Mouse (Mus musculus) midbrain, embryonic 12.5 days (tissue): ENCODE measurements around the gene Mroh7. TPM values are rescaled to one million over a fixed set of nuclear protein-coding genes. Genes with fewer than 3 reads are reported as not detected.
A peak's percentile ranks its signal among the peaks of the same experiment; 100 is the strongest.

Experiments used
- ATAC-seq: fragments of 200-750 bp; cut with Nextera tagmentation; 2 replicates; pipeline ENCODE4 v1.8.0; 2017; ENCODE audit warnings: low read depth, moderate TSS enrichment, moderate library complexity; ENCODE audit not compliant: low FRiP score
- H3K27ac ChIP-seq: fragments of 300-500 bp; sonication (generic); replicated peaks from 2 replicates; pipeline ENCODE4 v1.5.1; 2016; ENCODE audit warnings: mild to moderate bottlenecking
- H3K27me3 ChIP-seq: fragments of 300-500 bp; sonication (generic); 2 replicates; pipeline ENCODE4 v1.6.1; 2016; ENCODE audit warnings: mild to moderate bottlenecking
- H3K36me3 ChIP-seq: fragments of 300-500 bp; sonication (generic); 2 replicates; pipeline ENCODE4 v1.6.1; 2016
- H3K4me1 ChIP-seq: fragments of 300-500 bp; sonication (generic); 2 replicates; pipeline ENCODE4 v1.6.1; 2016
- H3K4me2 ChIP-seq: fragments of 300-500 bp; sonication (generic); replicated peaks from 2 replicates; pipeline ENCODE4 v1.6.1; 2016; ENCODE audit warnings: mild to moderate bottlenecking, moderate library complexity
- H3K4me3 ChIP-seq: fragments of 300-500 bp; sonication (generic); 2 replicates; pipeline ENCODE4 v1.5.1; 2016; ENCODE audit warnings: mild to moderate bottlenecking
- H3K9ac ChIP-seq: fragments of 300-500 bp; sonication (generic); replicated peaks from 2 replicates; pipeline ENCODE4 v1.6.1; 2016; ENCODE audit warnings: mild to moderate bottlenecking, moderate library complexity
- H3K9me3 ChIP-seq: fragments of 300-500 bp; sonication (generic); 2 replicates; pipeline ENCODE4 v1.6.1; 2016; ENCODE audit warnings: mild to moderate bottlenecking
- WGBS: fragments of 180-500 bp; shearing (Covaris S2); methylation state at CpG from one replicate; pipeline ENCODE4 v1.1.7; 2016; 5-methylcytosine and 5-hydroxymethylcytosine counted together
- polyA plus RNA-seq: library from polyadenylated mRNA; unstranded; fragments of >200 nt; fragmentation: Nextera tagmentation; extraction: Ambion mirVana; gene quantifications from 2 replicates; pipeline ENCODE4 v1.2.1, GENCODE M21; 2016

The Mroh7 gene
- polyA plus RNA-seq, 1 experiment from 2014 or later: 0.08 TPM

DNA sequence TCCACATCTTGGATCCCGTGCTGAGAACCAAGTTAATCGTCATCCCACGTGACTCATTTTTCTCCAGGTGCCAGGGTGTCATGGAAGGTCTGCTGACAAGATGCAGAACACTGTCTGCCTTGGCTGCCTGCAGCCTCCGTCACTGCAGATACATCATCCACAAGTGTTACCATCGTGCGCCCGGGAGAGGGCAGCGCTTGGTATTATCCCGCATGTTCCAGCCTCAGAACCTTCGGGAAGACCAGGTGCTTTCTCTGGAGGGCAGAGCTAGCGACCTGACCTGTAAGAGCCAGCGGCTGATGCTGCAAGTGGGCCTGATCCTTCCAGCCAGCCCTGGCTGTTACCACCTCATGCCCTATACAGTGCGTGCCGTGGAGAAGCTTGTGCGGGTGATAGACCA, 77.7 kb downstream of the Mroh7 start:
- Histone ChIP-seq H3K27ac (no peak overlapping the region), H3K9ac (no peak overlapping the region), H3K9me3 (no peaks in the 10 kb centered on the region), H3K27me3 (peaks cover 14% of the 10 kb centered on the region), H3K4me2 (no peak overlapping the region), H3K36me3 (peaks cover 36% of the 10 kb centered on the region), H3K4me1 (peaks cover 8% of the 10 kb centered on the region), H3K4me3 (no peak overlapping the region)
- 95% methylated on average over 15 of the region's 15 CpGs for WGBS
- no peak for ATAC-seq

- peaks cover 35% of the 10 kb centered on the region for H3K36me3 ChIP-seq
- 97% methylated on average over 3 of the region's 3 CpGs for WGBS
- peaks cover 19% of the 10 kb centered on the region for H3K27me3 ChIP-seq
- H3K27ac ChIP-seq: no peak overlapping the region
- H3K9me3 ChIP-seq: no peaks in the 10 kb centered on the region
- H3K4me2 ChIP-seq: no peak overlapping the region
- H3K9ac ChIP-seq: no peak overlapping the region
- peaks cover 8% of the 10 kb centered on the region for H3K4me1 ChIP-seq
- ATAC-seq: no peak
- no peak overlapping the region for H3K4me3 ChIP-seq
Observed at GRCm38 (mm10) chr4:106652546-106652945, 78.2 kb downstream of the Mroh7 start.

DNA sequence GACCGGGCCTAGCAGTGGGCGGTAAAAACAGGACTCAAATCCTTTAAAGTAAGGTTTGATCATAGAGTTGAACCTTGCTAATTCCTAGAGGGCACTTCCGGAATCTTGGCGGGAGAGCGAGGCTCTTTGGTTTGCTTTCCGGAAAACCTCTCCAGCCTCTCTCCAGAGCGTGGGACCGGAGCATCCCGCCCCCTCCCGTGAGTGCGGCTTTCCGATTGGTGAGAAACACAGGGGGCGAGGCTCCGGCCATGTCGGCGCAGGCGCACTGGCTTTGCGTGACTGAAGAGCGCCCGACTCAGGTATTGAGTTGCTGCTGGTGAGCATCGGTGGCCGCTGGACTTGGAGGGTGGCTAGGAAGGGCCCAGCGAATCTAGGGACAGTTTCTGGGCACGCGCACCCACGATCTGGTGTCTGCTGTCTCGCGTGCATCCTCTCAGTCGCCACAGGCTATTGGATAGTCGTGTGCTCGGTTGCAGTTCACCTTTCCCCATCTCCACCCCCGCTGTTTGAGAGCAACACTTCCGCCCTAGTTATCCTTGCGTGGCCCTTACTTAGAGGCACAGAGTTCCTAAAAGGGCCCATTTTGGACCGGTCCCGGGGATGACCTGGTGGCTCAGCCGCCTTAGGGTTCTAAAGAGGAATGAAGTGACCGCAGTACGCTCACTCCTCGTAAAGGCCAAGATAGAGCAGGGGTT, 79.7 kb downstream of the Mroh7 start, which contains the start of gene Pars2:
TSS of gene Pars2 (plus strand) at position 237 of the 695 bp plus-strand sequence.
- Histone ChIP-seq H3K4me1 (peaks cover 8% of the 10 kb centered on the region), H3K4me2 (peak within 1 kb of the TSS; percentile 92), H3K36me3 (peaks cover 26% of the 10 kb centered on the region), H3K27me3 (peaks cover 34% of the 10 kb centered on the region), H3K9me3 (no peaks in the 10 kb centered on the region), H3K4me3 (peak within 1 kb of the TSS; percentile 74), H3K9ac (peak within 1 kb of the TSS; percentile 83), H3K27ac (peak within 1 kb of the TSS; percentile 69)
- ATAC-seq: peak; percentile 98
- WGBS: 3% methylated on average over 40 of the region's 40 CpGs

DNA sequence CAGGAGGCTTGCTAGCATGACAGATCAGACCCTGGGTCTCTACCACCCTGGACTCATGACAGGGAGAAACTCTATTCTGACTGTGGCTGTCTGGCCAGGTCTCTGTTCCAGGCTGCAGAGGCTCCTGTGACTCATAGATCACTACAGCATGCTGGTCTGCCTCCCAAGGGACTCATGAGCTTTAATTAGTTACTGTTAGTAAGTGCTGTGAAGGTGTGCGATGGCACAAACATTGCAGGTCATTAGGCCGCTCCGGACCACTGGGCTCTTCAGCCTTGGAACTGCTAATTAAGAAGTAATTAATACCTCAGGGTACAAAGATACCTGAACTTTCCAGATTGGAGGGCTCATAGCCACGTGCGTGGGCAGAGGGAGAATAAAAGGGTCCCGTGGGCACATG, 83.6 kb downstream of the Mroh7 start:
- WGBS: 87% methylated on average over 6 of the region's 6 CpGs
- no peaks in the 10 kb centered on the region for H3K9me3 ChIP-seq
- H3K36me3 ChIP-seq: no peaks in the 10 kb centered on the region
- H3K27me3 ChIP-seq: peaks cover 39% of the 10 kb centered on the region
- H3K9ac ChIP-seq: no peak overlapping the region
- no peak overlapping the region for H3K4me2 ChIP-seq
- peaks cover 14% of the 10 kb centered on the region for H3K4me1 ChIP-seq
- no peak overlapping the region for H3K4me3 ChIP-seq
- no peak for ATAC-seq
- H3K27ac ChIP-seq: no peak overlapping the region

GRCm38 (mm10) chr4:106645797-106646196, 84.9 kb downstream of the Mroh7 start:
- WGBS: 78% methylated on average over 5 of the region's 5 CpGs

GRCm38 (mm10) chr4:106644218-106644610, 86.5 kb downstream of the Mroh7 start:
- no peaks in the 10 kb centered on the region for H3K36me3 ChIP-seq
- H3K4me1 ChIP-seq: 0 out of 2 replicates have a peak, but pooled peaks cover 6% of the 10 kb centered on the region
- no peak for ATAC-seq
- H3K27me3 ChIP-seq: peaks cover 38% of the 10 kb centered on the region
- no peak overlapping the region for H3K27ac ChIP-seq
- H3K9me3 ChIP-seq: no peaks in the 10 kb centered on the region
- 79% methylated on average over 6 of the region's 6 CpGs for WGBS
- no peak overlapping the region for H3K4me3 ChIP-seq
- no peak overlapping the region for H3K9ac ChIP-seq
- H3K4me2 ChIP-seq: no peak overlapping the region

More at GRCm38 (mm10) chr4:106645797-106646196, 84.9 kb downstream of the Mroh7 start:
- Histone ChIP-seq H3K27me3 (peaks cover 42% of the 10 kb centered on the region), H3K4me1 (0 out of 2 replicates have a peak, but pooled peaks cover 6% of the 10 kb centered on the region), H3K27ac (no peak overlapping the region), H3K4me3 (no peak overlapping the region), H3K9me3 (no peaks in the 10 kb centered on the region), H3K9ac (no peak overlapping the region), H3K4me2 (no peak overlapping the region), H3K36me3 (no peaks in the 10 kb centered on the region)
- ATAC-seq: no peak

DNA sequence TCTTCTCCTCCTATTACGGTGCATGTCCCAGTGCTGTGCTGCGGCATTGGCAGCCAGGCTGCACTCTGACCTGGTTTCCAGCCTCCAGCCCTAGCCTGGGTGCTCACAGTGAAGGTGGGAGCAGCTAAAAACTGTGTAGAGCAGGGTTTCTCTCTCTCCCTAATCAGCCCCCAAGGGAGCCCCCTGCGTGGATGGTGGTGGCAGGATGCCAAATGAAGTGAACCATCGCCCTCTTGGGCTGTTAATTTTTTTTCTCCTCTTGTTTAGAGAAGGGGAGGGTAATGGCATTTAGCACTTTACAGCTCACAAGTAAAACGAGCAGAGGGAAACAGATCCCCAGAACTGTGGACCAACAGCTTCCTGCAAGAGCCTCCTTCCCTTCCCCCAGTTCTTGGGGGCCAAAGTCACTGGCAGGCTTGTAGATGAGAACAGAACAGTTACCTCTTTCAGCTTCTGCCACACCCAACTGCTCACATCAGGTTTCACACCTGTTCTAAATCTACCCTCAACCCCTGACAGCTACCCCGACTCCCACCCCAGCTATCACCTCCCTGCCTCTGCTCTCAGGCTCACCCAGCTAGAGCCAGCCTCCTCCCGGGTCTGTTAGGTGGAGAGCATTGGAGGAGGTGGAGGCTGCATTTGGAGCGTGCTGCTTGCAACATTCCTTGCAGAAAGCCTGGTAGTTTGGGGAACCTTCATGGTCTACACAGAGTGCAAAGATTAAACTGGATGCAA, 87.1 kb downstream of the Mroh7 start:
- Histone ChIP-seq H3K9ac (no peak overlapping the region), H3K4me2 (no peak overlapping the region), H3K36me3 (no peaks in the 10 kb centered on the region), H3K9me3 (no peaks in the 10 kb centered on the region), H3K27me3 (peaks cover 33% of the 10 kb centered on the region), H3K4me3 (no peak overlapping the region), H3K4me1 (0 out of 2 replicates have a peak, but pooled peaks cover 6% of the 10 kb centered on the region), H3K27ac (no peak overlapping the region)
- 53% methylated on average over 8 of the region's 8 CpGs for WGBS
- ATAC-seq: no peak

- Histone ChIP-seq H3K4me1 (peaks cover 7% of the 10 kb centered on the region), H3K9ac (no peak overlapping the region), H3K9me3 (no peaks in the 10 kb centered on the region), H3K4me3 (no peak overlapping the region), H3K27me3 (peaks cover 8% of the 10 kb centered on the region; the same call in 1 of the 2 replicates), H3K27ac (peak overlapping the region; percentile 56), H3K4me2 (no peak overlapping the region), H3K36me3 (no peaks in the 10 kb centered on the region)
- ATAC-seq: no peak
- 51% methylated on average over 9 of the region's 9 CpGs for WGBS
Observed at GRCm38 (mm10) chr4:106634086-106634479, 96.6 kb downstream of the Mroh7 start.

- H3K27ac ChIP-seq: peak overlapping the region; percentile 56
- ATAC-seq: no peak
- H3K27me3 ChIP-seq: peaks cover 10% of the 10 kb centered on the region; the same call in 1 of the 2 replicates
- no peak overlapping the region for H3K4me3 ChIP-seq
- no peaks in the 10 kb centered on the region for H3K9me3 ChIP-seq
- no peak overlapping the region for H3K9ac ChIP-seq
- WGBS: 41% methylated on average over 8 of the region's 8 CpGs
- H3K4me1 ChIP-seq: peaks cover 7% of the 10 kb centered on the region
- H3K36me3 ChIP-seq: no peaks in the 10 kb centered on the region
- no peak overlapping the region for H3K4me2 ChIP-seq
Observed at GRCm38 (mm10) chr4:106633281-106634085, 97.2 kb downstream of the Mroh7 start.

DNA sequence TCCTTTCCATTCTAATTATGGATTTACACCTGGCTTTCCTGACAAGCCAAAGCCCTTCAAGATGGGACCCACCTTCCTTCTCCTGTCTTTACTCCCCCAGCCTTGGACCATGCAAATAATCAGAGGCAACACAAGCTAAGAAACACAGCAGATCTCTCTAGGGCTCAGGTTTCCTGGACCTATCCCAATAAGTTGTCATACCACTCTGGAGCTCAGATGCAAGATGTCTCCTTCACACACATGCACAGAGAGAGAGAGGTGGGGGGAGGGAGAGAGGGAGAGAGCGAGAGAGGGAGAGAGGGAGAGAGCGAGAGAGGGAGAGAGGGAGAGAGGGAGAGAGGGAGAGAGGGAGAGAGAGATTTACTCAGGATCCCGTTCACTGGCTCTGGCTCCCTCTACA, 98.4 kb downstream of the Mroh7 start:
- no peaks in the 10 kb centered on the region for H3K36me3 ChIP-seq
- WGBS: 57% methylated on average over 1 of the region's 3 CpGs
- peaks cover 19% of the 10 kb centered on the region; the same call in 1 of the 2 replicates for H3K27me3 ChIP-seq
- peaks cover 7% of the 10 kb centered on the region for H3K4me1 ChIP-seq
- no peak overlapping the region for H3K4me3 ChIP-seq
- no peak overlapping the region for H3K27ac ChIP-seq
- H3K4me2 ChIP-seq: no peak overlapping the region
- H3K9me3 ChIP-seq: no peaks in the 10 kb centered on the region
- H3K9ac ChIP-seq: no peak overlapping the region
- no peak for ATAC-seq
